Mouse (Mus musculus): ENCODE measurements around the gene Arpin. TPM values are rescaled to one million over a fixed set of nuclear protein-coding genes. Genes with fewer than 3 reads are reported as not detected.

The Arpin gene
- total and polyA plus RNA-seq, 3 experiments = not detected

DNA sequence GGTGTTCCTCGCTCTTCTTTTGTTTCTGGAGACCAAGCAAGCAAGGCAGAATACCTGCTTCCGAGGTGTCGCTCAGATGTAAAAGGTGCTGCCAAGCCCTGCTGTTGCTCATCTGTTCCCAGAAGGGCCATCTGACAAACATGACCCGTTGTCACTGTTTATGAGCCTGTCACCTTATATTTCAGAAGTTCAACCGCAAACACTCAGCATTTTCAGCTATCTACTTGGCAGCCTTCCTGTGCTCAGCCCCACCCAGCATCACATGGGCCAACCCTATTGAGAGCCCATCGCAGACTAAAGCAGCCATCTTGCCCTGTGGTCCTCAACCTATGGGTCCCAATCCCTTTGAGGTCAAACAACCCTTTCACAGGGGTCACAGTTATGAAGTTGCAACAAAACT lies 34.4 kb downstream of the Arpin start (continued):
- TF ChIP-seq POLR2A (IDR thresholded peaks at IDR 0.05; ENCODE audit: control insufficient read depth in 1 of 2, insufficient read depth in 1 of 2, low read depth in 1 of 2, low read length in 2 of 2, poor library complexity in 1 of 2) (peak in 1 of 2 experiments; percentile 24; a peak in 1 of 4 replicates), ZMIZ1 (IDR thresholded peaks at IDR 0.05; ENCODE audit: low read depth, low read length) (peak; percentile 80)

- no peaks in the 10 kb centered on the region for H3K9me3 ChIP-seq (replicated peaks; ENCODE audit: insufficient read depth, low read length)
- H3K9ac ChIP-seq (ENCODE audit: control insufficient read depth, low read depth, low read length, poor library complexity, severe bottlenecking) = no peak overlapping the region
- H3K79me2 ChIP-seq (ENCODE audit: control insufficient read depth, insufficient read depth, low read length, poor library complexity) = no peaks in the 10 kb centered on the region
- H3K36me3 ChIP-seq (ENCODE audit: control insufficient read depth in 1 of 2, insufficient read depth in 2 of 2, low read length in 2 of 2) = peaks cover 0 to 8% of the 10 kb centered on the region in 2 experiments
- no peak overlapping the region for H3K27ac ChIP-seq (ENCODE audit: control insufficient read depth, low read depth, low read length)
- no peak overlapping the region for H3K4me3 ChIP-seq (ENCODE audit: control insufficient read depth in 1 of 2, insufficient read depth in 1 of 2, low read depth in 2 of 2, low read length in 2 of 2)
- peaks cover 10 to 12% of the 10 kb centered on the region in 2 experiments for H3K4me1 ChIP-seq (ENCODE audit: control insufficient read depth in 1 of 2, insufficient read depth in 2 of 2, low read length in 2 of 2)
- TF ChIP-seq MAX (IDR thresholded peaks at IDR 0.05; ENCODE audit: low read length) = no peak
- no peak for TF ChIP-seq KAT2A (conservative IDR thresholded peaks at IDR 0.05; ENCODE audit: low read depth, low read length)
- TF ChIP-seq GATA1 (IDR thresholded peaks at IDR 0.05; ENCODE audit: low read depth, low read length) = no peak
- TF ChIP-seq JUND (IDR thresholded peaks at IDR 0.05; ENCODE audit: low read depth, low read length) = no peak
- no peak for TF ChIP-seq E2F4 (IDR thresholded peaks at IDR 0.05; ENCODE audit: borderline replicate concordance, low read depth, low read length)
- no peak for TF ChIP-seq POLR2AphosphoS2 (IDR thresholded peaks at IDR 0.05; ENCODE audit: low read length)
- no peak for TF ChIP-seq CTCF (IDR thresholded peaks at IDR 0.05 in 2 of 3, conservative IDR thresholded peaks at IDR 0.05 in 1 of 3; ENCODE audit: control insufficient read depth in 1 of 3, insufficient read depth in 1 of 3, low read depth in 2 of 3, low read length in 3 of 3, poor library complexity in 1 of 3, severe bottlenecking in 1 of 3)
- no peak for TF ChIP-seq CHD1 (IDR thresholded peaks at IDR 0.05; ENCODE audit: low read depth, low read length)
- no peak for TF ChIP-seq ZNF384 (IDR thresholded peaks at IDR 0.05; ENCODE audit: low read depth, low read length)
- no peak for TF ChIP-seq SMC3 (IDR thresholded peaks at IDR 0.05; ENCODE audit: low read depth, low read length)
- no peak for TF ChIP-seq MYC (IDR thresholded peaks at IDR 0.05; ENCODE audit: low read depth, low read length)
- TF ChIP-seq UBTF (IDR thresholded peaks at IDR 0.05; ENCODE audit: borderline replicate concordance, insufficient read depth, low read depth, low read length) = no peak
- TF ChIP-seq MAZ (IDR thresholded peaks at IDR 0.05; ENCODE audit: low read depth, low read length) = no peak
- TF ChIP-seq TBP (IDR thresholded peaks at IDR 0.05; ENCODE audit: low read depth, low read length) = no peak
- TF ChIP-seq EP300 (IDR thresholded peaks at IDR 0.05; ENCODE audit: low read depth in 1 of 2, low read length in 2 of 2) = no peak
- TF ChIP-seq ETS1 (IDR thresholded peaks at IDR 0.05; ENCODE audit: low read depth, low read length) = no peak
- TF ChIP-seq USF2 (IDR thresholded peaks at IDR 0.05; ENCODE audit: borderline replicate concordance in 1 of 2, insufficient read depth in 1 of 2, low read depth in 1 of 2, low read length in 2 of 2) = no peak
- no peaks in the 10 kb centered on the region for H3K27me3 ChIP-seq (ENCODE audit: control insufficient read depth in 1 of 2, insufficient read depth in 2 of 2, low read length in 2 of 2)
- DNase-seq (ENCODE audit: low read depth, low spot score) = no peak
Measured at GRCm38 (mm10) chr7:79895225-79895624, 39.9 kb downstream of the Arpin start.

- Histone ChIP-seq H3K27ac (ENCODE audit: control insufficient read depth, low read depth, low read length) (no peak overlapping the region), H3K27me3 (ENCODE audit: control insufficient read depth in 1 of 2, insufficient read depth in 2 of 2, low read length in 2 of 2) (no peaks in the 10 kb centered on the region), H3K4me1 (ENCODE audit: control insufficient read depth in 1 of 2, insufficient read depth in 2 of 2, low read length in 2 of 2) (peaks cover 5 to 8% of the 10 kb centered on the region in 2 experiments; a peak in 3 of 4 replicates), H3K79me2 (ENCODE audit: control insufficient read depth, insufficient read depth, low read length, poor library complexity) (no peaks in the 10 kb centered on the region), H3K9ac (ENCODE audit: control insufficient read depth, low read depth, low read length, poor library complexity, severe bottlenecking) (no peak overlapping the region), H3K9me3 (replicated peaks; ENCODE audit: insufficient read depth, low read length) (no peaks in the 10 kb centered on the region), H3K4me3 (ENCODE audit: control insufficient read depth in 1 of 2, insufficient read depth in 1 of 2, low read depth in 2 of 2, low read length in 2 of 2) (no peak overlapping the region), H3K36me3 (ENCODE audit: control insufficient read depth in 1 of 2, insufficient read depth in 2 of 2, low read length in 2 of 2) (peaks cover 0 to 3% of the 10 kb centered on the region in 2 experiments)
- TF ChIP-seq USF2 (IDR thresholded peaks at IDR 0.05; ENCODE audit: borderline replicate concordance in 1 of 2, insufficient read depth in 1 of 2, low read depth in 1 of 2, low read length in 2 of 2) = no peak
- no peak for TF ChIP-seq ELF1 (IDR thresholded peaks at IDR 0.05; ENCODE audit: low read depth, low read length)
- TF ChIP-seq MAFK (IDR thresholded peaks at IDR 0.05; ENCODE audit: borderline replicate concordance, low read depth, low read length) = peak; percentile 92
- DNase-seq (ENCODE audit: low read depth, low spot score) = no peak
Measured at GRCm38 (mm10) chr7:79894790-79895189, 40.4 kb downstream of the Arpin start.

All from MEL (cell line).